Mouse (Mus musculus) erythroblast, embryonic 14.5 days (primary cell): ENCODE data around the gene Nr2c1.

Experiments used
- GATA1 ChIP-seq: IDR thresholded peaks from 2 replicates; pipeline ENCODE4 v1.6.1; 2012; ENCODE audit warnings: low read length, inconsistent platforms, mixed read lengths
- TAL1 ChIP-seq: IDR thresholded peaks from 3 replicates; pipeline ENCODE4 v1.6.1; 2012; ENCODE audit warnings: low read length, inconsistent platforms, mixed read lengths

DNA sequence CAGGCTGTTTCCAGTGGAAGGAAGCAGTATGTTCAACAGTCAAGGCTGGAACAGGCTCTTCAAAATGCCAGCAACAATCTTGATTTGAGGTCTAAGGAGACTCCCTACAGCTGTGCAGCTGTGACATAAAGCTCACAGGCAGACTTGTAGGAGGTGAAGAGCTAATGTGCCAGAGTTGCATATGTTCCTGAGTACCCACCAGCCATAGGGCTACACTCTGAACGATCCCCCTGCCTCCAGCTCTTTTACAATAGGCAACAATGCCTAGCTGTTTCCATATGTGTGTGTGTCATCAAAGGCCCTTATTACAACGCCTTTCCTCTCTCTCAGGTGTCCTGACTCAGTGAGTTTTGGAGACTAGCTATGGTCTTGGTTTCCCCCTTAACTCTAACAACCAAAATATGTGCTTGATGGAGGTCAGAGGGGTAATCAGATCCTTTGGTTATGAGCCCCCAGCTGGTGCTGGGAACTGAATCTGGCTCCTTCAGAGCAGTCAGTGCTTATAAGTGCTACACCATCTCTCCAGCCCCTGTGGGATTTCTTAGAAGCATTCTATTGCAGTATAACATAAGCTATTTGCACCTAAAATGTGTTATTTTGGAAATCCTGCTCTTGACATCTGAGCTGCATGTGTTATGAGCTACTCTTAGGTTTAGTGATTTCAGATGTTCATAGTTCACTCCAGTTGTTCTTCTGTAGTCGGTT lies 7.4 kb upstream of the Nr2c1 start:
- TF ChIP-seq GATA1 (no peak), TAL1 (no peak)
